Mouse (Mus musculus) adrenal gland, adult 8-10 months (tissue): ENCODE results near the gene S100pbp. TPM values are rescaled to one million over a fixed set of nuclear protein-coding genes. Genes with fewer than 3 reads are reported as not detected.
A peak's percentile ranks its signal among the peaks of the same experiment; 100 is the strongest.
"Not testable (repeated sequence)": the region's sequence is repeated elsewhere in the genome, so short reads cannot be mapped to it uniquely, and the experiment has no call there.

Source experiments
- DNase-seq: peaks from one replicate; pipeline ENCODE4 v3.0.0; 2022
- total RNA-seq, 4 experiments: library from RNA; stranded (reverse); gene quantifications; 2 replicates each; pipeline ENCODE4 v1.2.4; 2022

The S100pbp gene
- total RNA-seq, 4 experiments from 2014 or later: 21.7 to 31.7 (median 25.4) TPM

DNA sequence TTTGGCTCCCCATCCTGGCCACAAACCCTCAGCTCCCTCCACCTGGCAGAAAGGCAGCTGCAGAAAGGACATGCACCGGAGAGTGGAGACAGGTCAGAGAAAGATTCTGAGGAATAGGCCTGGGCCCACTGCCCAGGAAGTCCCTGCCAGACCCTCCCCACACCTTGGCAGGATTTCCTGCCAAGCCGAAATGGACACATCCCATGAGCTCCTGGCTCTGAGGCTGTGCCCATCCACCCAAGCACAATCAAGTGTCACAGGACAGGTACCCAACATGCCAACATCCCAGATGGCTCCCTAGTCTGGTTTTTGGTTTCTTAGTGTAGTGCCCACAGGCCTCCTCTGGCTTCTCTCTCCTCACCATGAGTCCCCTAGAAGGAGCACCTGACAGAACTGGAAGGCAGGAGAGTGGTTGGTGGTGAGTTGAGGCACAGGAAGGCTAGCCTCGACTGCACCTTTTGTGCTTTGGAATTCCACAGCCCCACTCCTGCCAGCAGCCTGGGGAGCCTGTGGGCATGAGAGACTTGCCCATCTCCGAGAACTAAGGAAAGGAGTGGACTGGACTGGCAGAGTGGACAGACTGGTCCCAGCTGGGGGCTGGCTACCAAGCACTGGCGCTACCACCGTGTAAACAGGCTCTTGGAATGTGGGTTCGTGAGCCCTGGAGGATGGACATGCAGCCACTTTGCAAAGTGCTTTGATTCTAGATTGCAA is 31.0 kb upstream of the S100pbp start:
- DNase-seq: no peak

DNA sequence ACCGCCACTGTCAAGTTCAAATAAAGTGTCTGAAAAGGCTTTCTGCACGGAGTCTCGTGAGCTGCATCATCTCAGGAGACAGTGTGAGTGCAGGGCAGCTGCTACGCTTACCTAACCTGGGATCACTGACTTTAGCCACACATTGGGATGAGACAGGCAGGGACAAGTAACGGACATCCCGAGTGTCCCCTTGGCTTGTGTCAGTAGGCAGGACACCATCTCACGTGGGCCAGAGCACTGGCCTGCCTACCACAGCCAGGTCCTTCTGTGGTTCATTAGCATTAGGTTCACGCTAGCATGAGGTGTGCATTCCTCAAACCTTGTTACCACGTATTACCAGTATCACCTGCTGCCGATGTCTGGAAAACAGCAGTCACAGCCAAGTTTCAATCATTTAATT is 29.7 kb upstream of the S100pbp start:
- no peak for DNase-seq

DNA sequence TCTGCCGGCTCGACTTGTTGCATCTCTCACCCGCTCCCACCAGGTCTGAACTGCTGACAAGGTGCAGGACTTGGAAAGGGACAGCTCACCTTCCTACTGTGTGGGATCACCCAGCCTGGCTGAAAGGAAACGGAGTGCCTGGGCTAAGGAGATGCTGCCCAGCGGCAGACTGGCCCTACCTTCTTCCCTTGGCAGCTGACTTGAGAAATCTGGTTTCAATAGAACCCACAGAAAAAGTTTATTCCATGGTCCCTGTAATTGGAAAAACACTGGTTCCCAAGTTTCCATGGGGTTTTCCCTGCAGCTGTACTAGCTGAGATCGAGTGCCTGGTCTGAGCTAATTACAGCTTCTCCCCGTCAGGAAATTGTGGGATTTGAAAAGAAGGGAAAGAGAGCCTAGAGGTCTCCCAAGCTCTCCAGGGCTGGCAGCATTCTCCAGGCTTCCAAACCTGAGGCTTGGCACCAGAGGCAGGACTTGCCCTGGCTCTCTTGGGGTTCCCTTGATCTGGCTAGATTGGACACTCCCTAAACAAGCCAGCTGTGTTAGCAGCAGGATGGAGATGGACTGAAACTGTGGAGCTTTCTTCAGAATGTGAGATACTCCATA is 29.1 kb upstream of the S100pbp start:
- no peak for DNase-seq

DNA sequence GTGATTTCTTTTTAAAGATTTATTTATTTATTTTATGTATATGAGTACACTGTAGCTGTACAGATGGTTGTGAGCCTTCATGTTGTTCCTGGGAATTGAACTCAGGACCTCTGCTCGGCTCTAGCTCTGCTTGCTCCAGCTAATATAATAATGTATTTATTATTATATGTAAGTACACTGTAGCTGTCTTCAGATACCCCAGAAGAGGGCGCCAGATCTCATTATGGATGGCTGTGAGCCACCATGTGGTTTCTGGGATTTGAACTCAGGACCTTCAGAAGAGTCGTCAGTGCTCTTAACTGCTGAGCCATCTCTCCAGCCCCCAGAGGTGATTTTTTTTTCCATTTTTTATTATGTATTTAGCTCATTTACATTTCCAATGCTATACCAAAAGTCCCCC is 23.0 kb upstream of the S100pbp start:
- not testable (repeated sequence) for DNase-seq

DNA sequence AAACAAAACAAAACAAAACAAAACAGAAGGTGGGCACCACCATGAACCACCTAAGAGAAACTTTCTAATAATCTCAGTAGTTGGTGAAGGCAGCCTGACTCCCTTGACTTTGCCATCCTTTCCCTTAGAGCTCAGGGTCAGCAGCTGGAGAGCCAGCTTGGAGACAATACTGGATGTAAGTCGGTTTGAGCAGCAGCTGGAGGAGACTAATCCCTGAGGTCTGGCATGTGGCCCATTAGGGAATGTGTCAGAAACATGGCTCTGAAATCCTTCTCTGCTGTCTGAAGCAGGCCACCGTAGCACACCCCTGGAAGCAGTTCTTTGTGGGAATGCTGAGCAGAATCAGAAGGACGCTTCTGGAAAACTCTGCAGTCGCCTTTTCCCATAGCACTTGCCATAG is 21.9 kb upstream of the S100pbp start:
- DNase-seq: no peak

DNA sequence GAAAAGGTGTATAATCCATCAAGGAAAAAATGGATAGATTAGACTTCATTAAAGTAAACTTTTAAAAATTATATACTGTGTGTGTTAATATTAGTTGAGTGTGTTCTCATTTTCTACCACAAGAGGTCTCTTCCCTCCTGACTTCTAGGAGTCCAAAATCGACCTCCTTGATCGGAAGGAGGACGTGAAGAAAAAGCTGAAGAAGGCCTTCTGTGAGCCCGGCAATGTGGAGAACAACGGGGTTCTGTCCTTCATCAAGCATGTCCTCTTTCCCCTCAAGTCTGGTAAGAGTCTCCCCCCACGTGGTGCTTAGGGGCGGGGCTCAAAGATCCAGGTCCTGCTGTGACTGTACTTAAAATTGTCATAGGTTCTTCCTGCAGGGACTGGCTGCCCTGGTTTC is 20.0 kb upstream of the S100pbp start:
- DNase-seq: no peak

DNA sequence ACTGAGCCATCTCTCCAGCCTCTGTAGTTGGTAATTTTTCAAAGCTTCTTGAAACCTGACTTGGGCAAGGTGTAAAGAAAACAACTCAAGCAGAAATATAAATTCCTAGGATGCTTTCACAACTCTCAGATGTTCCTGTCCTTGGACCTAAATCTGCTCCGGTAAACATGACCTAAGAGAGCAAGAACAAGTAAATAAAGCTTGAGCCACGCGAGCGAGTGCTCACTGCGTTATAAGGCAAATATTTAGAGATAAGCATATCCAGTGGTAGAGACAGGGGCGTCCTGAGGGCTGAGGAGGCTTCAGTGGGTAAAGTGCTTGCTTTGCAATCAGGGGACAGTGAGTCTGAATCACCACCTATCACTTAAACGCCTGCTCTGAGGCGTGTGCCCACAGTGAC is 17.3 kb upstream of the S100pbp start:
- DNase-seq: no peak

DNA sequence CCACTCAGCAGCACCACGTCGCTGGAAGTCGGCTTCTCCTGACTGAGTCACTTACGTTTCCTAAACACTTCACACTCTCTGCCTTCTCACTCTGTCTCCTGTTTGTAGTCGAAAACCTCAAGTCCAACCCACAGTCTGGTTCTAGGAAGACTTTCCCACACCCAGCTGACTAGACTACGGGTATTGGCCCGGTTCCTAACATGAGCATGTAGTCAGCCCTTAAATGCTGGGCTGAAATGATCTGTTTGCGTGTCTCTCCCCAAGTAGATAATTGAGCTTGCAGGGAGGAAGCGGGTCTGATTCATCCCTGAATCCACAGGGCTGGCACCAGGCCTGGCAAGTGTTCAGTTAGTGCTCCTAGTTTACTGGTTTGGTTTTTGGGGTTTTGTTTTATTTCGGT is 15.1 kb upstream of the S100pbp start:
- no peak for DNase-seq

DNA sequence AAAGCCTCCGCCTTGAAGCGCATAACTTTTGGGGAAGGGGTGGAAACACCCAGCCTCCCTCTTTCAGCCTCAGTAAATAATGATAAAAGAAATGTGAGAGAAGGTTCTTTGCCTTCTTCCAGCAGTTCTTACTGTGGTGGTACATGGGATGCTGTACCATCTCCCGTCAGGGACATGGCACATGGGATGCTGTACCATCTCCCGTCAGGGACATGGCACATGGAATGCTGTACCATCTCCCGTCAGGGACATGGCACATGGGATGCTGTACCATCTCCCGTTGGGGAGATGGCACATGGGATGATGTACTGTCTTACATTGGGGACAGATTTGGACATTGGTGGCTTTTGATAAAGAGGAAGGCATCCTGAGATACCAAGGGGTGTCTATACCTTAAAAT is 8.0 kb upstream of the S100pbp start:
- DNase-seq: no peak

DNA sequence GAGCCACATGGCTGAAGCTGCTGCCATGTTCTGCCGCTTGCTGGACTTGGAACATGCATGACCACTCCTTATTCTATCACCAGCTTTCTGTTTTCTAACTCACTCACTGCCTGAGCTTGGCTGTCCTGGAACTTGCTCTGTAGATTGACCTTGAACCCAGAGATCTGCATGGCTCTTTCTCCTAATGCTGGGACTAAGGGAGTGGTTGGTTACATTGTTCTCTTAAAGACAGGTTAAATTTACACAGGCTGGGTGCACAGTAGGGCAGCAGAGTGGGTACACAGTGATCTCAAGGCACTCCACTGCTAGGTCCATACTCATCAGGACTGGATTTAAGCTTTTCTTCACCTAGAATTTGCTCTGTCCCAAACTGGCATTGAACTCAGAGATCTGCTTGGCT is 4.8 kb upstream of the S100pbp start:
- no peak for DNase-seq

DNA sequence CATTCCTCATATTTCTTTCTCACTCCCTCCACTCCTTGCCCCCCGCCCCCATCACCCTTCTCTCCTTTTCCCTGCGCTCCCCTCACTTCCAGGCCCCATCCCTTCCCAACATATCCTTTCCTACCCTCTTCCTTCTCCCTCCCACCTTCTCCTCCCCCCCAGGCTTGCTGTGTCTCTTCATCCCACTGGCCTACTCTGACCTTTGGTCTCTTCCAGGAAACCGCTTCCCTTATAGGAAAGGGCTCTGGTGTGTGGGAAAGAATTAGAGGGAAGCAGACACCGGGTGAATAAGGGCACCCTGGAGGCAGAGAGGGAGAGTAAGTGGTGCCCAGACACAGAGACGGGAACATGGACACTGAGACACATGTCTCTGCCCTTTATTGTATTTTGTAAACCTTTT is 2.2 kb upstream of the S100pbp start:
- DNase-seq: no peak

DNA sequence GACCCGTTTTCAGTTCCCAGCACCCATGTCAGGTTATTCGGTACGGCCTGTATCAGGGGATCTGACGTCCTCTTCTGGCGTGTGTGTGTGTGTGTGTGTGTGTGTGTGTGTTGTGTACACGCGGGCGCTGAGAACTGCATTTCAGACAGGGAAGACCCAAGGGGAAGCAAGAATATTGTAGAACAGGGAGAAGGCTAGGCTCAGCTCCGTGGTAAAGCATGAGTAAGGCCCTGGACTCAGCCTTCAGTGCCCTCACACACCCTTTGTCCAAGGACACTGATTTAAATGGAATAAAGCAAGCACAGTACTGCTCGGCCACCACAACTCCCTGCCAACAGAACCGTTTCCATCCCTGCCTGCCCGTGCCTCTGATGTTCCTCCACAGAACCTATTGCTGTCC is 1.0 kb upstream of the S100pbp start:
- DNase-seq: peak; percentile 34

DNA sequence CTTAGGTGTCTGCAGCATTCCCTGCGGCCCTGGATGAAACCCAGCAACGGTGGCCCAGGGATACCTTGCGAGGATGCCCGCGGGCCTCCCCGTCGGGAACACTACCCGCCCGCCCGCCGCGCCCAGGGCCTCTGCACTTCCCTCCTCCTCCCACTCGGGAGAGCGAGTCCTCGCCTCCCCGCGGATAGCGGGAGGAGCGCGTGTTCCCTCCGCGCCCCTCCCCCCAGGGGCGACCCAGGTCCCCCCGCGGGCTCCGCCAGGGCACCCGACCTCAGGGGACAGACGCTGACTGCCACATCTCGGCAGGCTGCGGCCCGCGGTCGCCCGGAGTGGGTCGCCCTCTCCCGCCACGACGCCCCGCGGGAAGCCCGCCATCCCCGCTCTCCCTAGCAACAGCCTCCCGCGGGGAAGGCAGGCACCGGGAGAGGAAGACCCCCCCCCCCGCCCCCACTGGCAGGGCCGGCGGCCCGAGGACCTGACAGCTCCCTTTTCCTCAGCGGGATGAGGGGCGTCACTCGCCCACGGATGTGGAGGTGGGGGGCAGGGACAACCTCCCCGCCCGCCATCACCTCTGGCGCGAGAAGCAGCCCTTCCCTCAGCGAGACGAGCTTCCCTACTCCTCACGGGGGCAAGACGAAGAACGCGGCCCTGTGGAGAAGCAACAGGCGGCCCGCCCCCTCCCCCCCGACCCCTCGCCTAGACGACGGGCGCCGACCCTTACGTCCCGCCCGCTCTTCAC is 555 bp downstream of the S100pbp start:
- peak; percentile 50 for DNase-seq

DNA sequence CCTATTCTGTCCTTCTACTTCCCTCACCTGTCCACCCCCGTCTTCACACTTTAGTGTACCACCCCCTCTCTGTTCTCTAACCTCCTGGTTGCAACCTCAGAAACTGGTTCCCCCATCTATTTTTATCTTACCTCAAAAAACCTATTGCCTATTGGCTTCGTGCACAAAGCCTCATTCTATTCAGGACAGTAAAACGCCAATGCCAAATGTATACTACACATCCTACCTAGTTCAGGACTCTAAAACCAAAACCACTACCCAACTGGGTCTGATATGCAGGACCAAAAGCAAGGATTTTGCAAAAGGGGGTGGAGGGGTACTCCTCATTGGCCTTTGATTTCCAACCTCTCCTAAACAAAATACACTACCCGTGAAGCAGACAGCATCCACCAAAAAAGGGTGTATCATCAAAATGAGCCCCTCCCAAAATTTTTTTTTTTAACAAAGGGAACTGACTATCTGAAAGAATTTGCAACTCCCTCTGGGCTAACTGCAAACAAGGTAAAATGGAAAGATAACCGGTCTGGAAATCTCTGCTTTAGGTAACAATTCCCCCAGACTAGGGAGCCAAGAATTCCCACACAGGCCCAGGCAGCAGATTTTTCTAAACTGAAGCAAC is 1.4 kb downstream of the S100pbp start:
- no peak for DNase-seq

DNA sequence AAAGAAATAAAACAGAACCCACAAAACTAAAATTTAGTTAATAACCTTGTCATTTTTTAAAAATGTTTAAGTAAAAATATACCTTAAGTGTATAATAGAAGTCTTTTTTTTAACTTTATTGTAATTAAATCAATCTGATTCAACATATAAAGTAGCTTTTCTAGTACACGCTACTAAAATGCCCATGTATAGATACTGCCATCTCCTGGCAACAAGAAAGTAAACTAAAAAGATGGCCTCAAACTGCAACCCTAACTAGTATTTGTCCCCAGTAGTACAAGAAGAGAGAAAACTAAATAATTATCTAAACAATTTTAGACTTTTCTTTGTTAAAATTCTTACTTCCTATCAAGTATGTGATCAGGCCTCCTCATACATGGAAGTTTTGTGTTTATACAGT is 10.0 kb downstream of the S100pbp start:
- no peak for DNase-seq

DNA sequence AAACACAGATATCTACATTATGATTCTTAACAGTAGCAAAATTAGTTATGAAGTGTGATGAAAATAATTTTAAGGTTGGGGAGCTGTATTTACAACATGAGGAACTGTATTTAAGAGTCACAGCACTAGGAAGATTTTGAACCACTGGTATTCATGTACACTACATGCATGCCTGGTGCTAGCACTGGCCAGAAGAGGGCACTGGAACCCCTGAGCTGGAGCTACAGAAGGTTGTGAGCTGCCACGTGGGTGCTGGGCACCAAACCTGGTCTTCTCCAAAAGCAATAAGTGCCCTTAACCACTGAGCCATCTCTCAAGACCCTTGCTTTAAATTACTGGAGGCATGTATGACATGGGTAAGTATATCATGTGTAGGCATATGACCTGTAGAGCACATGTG is 17.0 kb downstream of the S100pbp start:
- DNase-seq: no peak

DNA sequence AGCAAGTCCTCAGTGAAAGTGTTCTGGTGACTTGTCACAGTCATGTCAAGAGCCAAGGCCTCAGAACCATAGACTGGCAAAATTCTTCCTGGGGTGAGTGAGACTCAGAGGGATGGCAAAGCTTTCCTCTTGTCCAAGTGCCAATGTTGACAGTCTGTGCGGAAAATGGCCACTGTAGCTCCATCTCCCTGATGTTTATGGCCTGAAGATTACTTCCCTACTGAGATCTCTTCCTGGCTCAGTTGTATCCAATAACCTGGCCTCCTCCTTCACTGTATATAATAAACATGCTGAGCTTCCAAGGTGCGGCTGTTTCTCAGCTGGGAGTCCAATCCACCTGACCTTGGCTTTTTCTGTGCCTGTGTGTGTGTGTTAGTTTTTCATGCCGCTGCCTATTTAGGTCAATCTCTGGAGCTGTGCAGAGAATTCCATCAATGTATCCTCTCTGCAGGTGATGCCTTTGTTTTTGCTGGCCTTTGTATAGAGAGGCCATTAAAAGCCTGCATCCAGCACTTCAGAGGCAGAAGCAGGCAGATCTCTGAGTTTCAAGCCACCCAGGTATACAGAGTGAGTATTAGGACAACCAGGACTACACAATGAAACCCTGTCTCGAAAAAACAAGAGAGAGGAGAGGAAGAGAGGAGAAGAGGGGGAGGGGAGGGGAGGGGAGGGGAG is 27.8 kb downstream of the S100pbp start:
- DNase-seq: no peak

DNA sequence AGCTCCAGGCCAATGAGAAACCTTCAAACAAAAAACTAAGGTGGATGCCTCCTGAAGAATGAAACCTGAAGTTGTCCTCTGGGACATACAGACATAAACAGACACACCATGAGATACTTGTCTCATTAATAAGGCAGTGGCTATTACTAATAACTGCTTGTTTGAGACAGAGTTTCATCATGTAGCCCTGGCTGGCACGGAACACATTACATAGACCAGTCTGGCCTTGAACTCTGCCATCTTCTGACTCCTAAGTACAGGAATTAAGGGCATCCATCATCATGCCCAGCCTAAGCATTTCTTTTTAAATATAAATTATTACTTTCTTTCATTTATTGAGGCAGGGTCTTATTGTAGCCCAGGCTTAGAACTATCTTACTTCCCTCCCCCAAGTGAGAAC is 28.5 kb downstream of the S100pbp start:
- peak; percentile 27 for DNase-seq

DNA sequence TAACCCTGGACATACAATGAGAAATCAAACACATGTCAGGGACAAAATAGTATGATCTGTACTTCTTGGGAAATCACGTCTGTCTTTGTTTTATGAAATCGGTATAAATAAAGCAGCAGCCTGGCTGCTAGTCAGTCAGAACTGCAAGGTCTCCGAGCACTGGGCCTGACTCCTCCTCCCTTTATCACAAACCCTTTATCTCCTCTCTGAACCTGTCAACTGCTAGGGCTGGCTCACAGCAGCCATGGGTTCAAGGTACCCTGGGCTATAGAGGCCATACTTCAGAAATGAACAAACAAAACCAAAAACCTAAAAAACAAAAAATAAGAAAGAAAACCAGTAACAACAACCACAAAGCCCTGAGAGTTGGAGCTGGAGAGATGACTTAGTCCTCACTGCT is 31.0 kb downstream of the S100pbp start:
- DNase-seq: peak; percentile 28

DNA sequence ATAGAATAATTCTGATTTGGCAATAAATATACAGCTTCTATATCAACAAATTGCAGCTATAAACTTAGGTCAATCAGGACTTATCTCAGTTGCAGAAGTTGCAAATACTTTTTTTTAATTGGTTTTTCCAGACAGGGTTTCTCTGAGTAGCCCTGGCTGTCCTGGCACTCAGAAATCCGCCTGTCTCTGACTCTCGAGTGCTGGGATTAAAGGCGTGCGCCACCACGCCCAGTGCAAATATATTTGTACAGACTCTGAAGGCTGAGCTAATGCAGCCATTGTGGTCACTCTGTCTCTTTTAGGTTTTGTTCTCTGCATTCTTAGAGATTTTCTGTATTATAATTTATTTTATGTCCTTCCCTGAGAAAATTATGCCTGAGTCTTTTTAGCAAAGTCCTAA is 32.0 kb downstream of the S100pbp start:
- no peak for DNase-seq

DNA sequence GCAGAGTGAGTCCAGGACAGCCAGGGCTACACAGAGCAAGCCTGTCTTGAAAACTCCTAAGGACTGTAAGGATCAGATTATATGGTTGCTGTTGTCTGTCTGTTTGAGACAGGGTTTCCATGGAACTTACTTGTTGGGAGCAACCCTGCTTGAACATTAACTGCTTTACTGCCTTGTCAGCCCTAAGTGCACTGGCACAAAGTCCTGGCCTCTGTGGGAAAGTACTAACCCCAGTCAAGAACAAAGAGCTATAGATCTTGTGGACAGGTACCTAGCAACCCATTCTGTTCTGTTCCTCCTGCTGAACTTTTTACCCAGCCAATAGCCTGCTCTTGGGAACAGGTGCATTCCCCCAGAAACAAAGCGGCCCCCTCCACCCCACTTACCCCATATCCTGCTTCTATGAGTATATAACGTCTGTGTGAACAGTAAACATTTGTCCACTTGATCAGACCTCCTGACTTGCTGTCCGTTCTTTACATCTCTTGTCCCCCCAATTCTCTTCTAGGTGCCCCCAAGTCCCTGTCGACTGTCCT is 38.2 kb downstream of the S100pbp start:
- DNase-seq: no peak

DNA sequence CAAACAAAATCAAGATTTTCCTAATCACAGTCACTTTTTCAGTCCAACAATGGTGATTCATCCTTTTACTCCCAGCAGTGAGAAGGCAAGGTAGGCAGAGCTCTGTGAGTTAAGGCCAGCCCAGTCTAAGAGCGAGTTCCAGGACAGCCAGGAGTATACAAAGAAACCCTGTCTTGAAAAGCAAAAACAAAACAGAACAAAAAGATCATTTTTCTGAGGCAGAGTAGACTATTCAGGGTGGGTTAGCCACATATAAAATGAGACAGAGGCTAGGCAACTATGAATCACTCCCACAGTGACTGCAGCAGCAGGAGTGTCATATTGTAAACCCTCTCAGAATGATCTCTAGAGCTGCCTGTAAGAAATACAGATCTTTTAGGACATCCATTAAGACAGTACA is 40.2 kb downstream of the S100pbp start:
- no peak for DNase-seq
